Mouse (Mus musculus) testis, postnatal 14 days (tissue): Measurements from ENCODE around the gene Zbtb46.

Source experiments
- DNase-seq: peaks from one replicate; pipeline ENCODE4 v3.0.0; 2021; ENCODE audit warnings: low spot score

Gene Zbtb46

GRCm38 (mm10) chr2:181364487-181364859 is 94.8 kb downstream of the Zbtb46 start:
- no peak for DNase-seq

- DNase-seq = no peak
Measured at GRCm38 (mm10) chr2:181363946-181364345, 95.3 kb downstream of the Zbtb46 start.

GRCm38 (mm10) chr2:181356780-181357179 is 102.4 kb downstream of the Zbtb46 start:
- no peak for DNase-seq

- DNase-seq = no peak
Measured at GRCm38 (mm10) chr2:181342766-181343165, 116.5 kb downstream of the Zbtb46 start.

- no peak for DNase-seq
Measured at GRCm38 (mm10) chr2:181340426-181340825, 118.8 kb downstream of the Zbtb46 start.
